Mouse (Mus musculus) myocyte (in vitro differentiated cells): Measurements from ENCODE around the gene Bcl9. TPM values are rescaled to one million over a fixed set of nuclear protein-coding genes. Genes with fewer than 3 reads are reported as not detected.

ENCODE experiments used
- H3K27me3 ChIP-seq: one replicate; pipeline ENCODE4 v1.6.1; 2011; ENCODE audit not compliant: control insufficient read depth, insufficient read depth, insufficient read length
- H3K36me3 ChIP-seq: one replicate; pipeline ENCODE4 v1.6.1; 2011; ENCODE audit not compliant: control insufficient read depth, insufficient read depth
- H3K4me2 ChIP-seq: one replicate; pipeline ENCODE4 v1.6.1; 2011; ENCODE audit warnings: low read depth, control low read depth
- H3K4me3 ChIP-seq: one replicate; pipeline ENCODE4 v1.5.1; 2011; ENCODE audit warnings: mild to moderate bottlenecking, control low read depth, moderate library complexity
- H3K79me2 ChIP-seq: one replicate; pipeline ENCODE4 v1.6.1; 2011; ENCODE audit not compliant: control insufficient read depth, insufficient read depth
- H3ac ChIP-seq: one replicate; pipeline ENCODE4 v1.6.1; 2011; ENCODE audit not compliant: control insufficient read depth, insufficient read length
- CEBPB ChIP-seq: IDR thresholded peaks from 2 replicates; pipeline ENCODE4 v1.6.1; 2011; ENCODE audit warnings: mild to moderate bottlenecking, moderate library complexity; ENCODE audit not compliant: poor library complexity, insufficient read depth, severe bottlenecking
- E2F4 ChIP-seq: IDR thresholded peaks from one replicate; pipeline ENCODE4 v1.6.1; 2011; ENCODE audit warnings: mild to moderate bottlenecking, control low read depth, moderate library complexity; ENCODE audit not compliant: insufficient read depth
- MAX ChIP-seq: IDR thresholded peaks from one replicate; pipeline ENCODE4 v1.6.1; 2011; ENCODE audit warnings: low read depth, mild to moderate bottlenecking, control low read depth
- MYOD1 ChIP-seq, 3 experiments: IDR thresholded peaks; one replicate each; pipeline ENCODE4 v1.6.1; 2011; ENCODE audit warnings: control low read depth in 2 of 3, low read depth in 2 of 3, mild to moderate bottlenecking in 2 of 3, moderate library complexity in 1 of 3; ENCODE audit not compliant: insufficient read length in 2 of 3, control insufficient read depth in 1 of 3
- MYOG ChIP-seq, 3 experiments: IDR thresholded peaks; one replicate each; pipeline ENCODE4 v1.6.1; 2011; ENCODE audit warnings: control low read depth in 2 of 3, low read depth in 2 of 3, mild to moderate bottlenecking in 2 of 3; ENCODE audit not compliant: insufficient read length in 2 of 3, control insufficient read depth in 1 of 3, insufficient read depth in 1 of 3
- POLR2A ChIP-seq: IDR thresholded peaks from one replicate; pipeline ENCODE4 v1.6.1; 2011; ENCODE audit warnings: low read depth, mild to moderate bottlenecking, control low read depth, moderate library complexity; ENCODE audit not compliant: insufficient read length
- POLR2AphosphoS2 ChIP-seq: IDR thresholded peaks from one replicate; pipeline ENCODE4 v1.6.1; 2011; ENCODE audit warnings: low read depth, control low read depth; ENCODE audit not compliant: insufficient read length
- REST ChIP-seq: IDR thresholded peaks from one replicate; pipeline ENCODE4 v1.6.1; 2011; ENCODE audit warnings: mild to moderate bottlenecking, control low read depth, moderate library complexity; ENCODE audit not compliant: insufficient read depth, insufficient read length
- SRF ChIP-seq: IDR thresholded peaks from one replicate; pipeline ENCODE4 v1.6.1; 2011; ENCODE audit warnings: low read depth; ENCODE audit not compliant: control insufficient read depth, insufficient read length
- TCF12 ChIP-seq: IDR thresholded peaks from one replicate; pipeline ENCODE4 v1.6.1; 2011; ENCODE audit warnings: mild to moderate bottlenecking, control low read depth; ENCODE audit not compliant: poor library complexity, insufficient read depth, severe bottlenecking
- TCF3 ChIP-seq: IDR thresholded peaks from one replicate; pipeline ENCODE4 v1.6.1; 2011; ENCODE audit warnings: low read depth, control low read depth; ENCODE audit not compliant: insufficient read length
- USF1 ChIP-seq: IDR thresholded peaks from one replicate; pipeline ENCODE4 v1.6.1; 2011; ENCODE audit warnings: low read depth, mild to moderate bottlenecking, control low read depth, moderate library complexity
- polyA plus RNA-seq: library from polyadenylated mRNA; unstranded; fragments of >200 nt; fragmentation: generic; extraction: Trizol; gene quantifications from one replicate; pipeline ENCODE4 v1.2.1, GENCODE M21; 2012; ENCODE audit warnings: missing spikeins

The Bcl9 gene
- polyA plus RNA-seq, 1 experiment, result 5.7 TPM

GRCm38 (mm10) chr3:97308440-97308839 is 10.7 kb upstream of the Bcl9 start:
- no peaks in the 10 kb centered on the region for H3K36me3 ChIP-seq
- no peaks in the 10 kb centered on the region for H3K79me2 ChIP-seq
- H3K4me2 ChIP-seq, result no peak overlapping the region
- H3ac ChIP-seq, result no peak overlapping the region
- no peak overlapping the region for H3K4me3 ChIP-seq
- H3K27me3 ChIP-seq, result peaks cover 5% of the 10 kb centered on the region
- TF ChIP-seq TCF3 (no peak), SRF (no peak)

GRCm38 (mm10) chr3:97305907-97306306 is 8.2 kb upstream of the Bcl9 start:
- Histone ChIP-seq H3K4me2 (no peak overlapping the region), H3K79me2 (no peaks in the 10 kb centered on the region), H3K36me3 (no peaks in the 10 kb centered on the region), H3ac (no peak overlapping the region), H3K27me3 (no peaks in the 10 kb centered on the region), H3K4me3 (no peak overlapping the region)
- no peak for TF ChIP-seq MAX
- TF ChIP-seq MYOG (IDR thresholded peaks at IDR 0.05; ENCODE audit: control insufficient read depth in 1 of 3, insufficient read depth in 1 of 3, insufficient read length in 2 of 3, low read depth in 2 of 3), result no peak
- TF ChIP-seq POLR2AphosphoS2, result no peak
- no peak for TF ChIP-seq E2F4
- TF ChIP-seq MYOD1 (IDR thresholded peaks at IDR 0.05; ENCODE audit: control insufficient read depth in 1 of 3, insufficient read length in 2 of 3, low read depth in 2 of 3), result no peak
- TF ChIP-seq REST, result no peak
- TF ChIP-seq TCF3, result no peak
- TF ChIP-seq CEBPB, result no peak
- no peak for TF ChIP-seq SRF
- no peak for TF ChIP-seq POLR2A
- TF ChIP-seq USF1, result no peak
- TF ChIP-seq TCF12, result no peak

- H3K4me3 ChIP-seq, result no peak overlapping the region
- H3K27me3 ChIP-seq, result no peaks in the 10 kb centered on the region
- H3K79me2 ChIP-seq, result no peaks in the 10 kb centered on the region
- no peaks in the 10 kb centered on the region for H3K36me3 ChIP-seq
- no peak overlapping the region for H3ac ChIP-seq
- H3K4me2 ChIP-seq, result no peak overlapping the region
- TF ChIP-seq POLR2AphosphoS2 (no peak), E2F4 (no peak), POLR2A (no peak), TCF12 (no peak), MAX (no peak), MYOD1 (IDR thresholded peaks at IDR 0.05; ENCODE audit: control insufficient read depth in 1 of 3, insufficient read length in 2 of 3, low read depth in 2 of 3) (no peak), MYOG (IDR thresholded peaks at IDR 0.05; ENCODE audit: control insufficient read depth in 1 of 3, insufficient read depth in 1 of 3, insufficient read length in 2 of 3, low read depth in 2 of 3) (no peak), TCF3 (no peak), USF1 (no peak), SRF (no peak), CEBPB (no peak), REST (no peak)
Measured at GRCm38 (mm10) chr3:97301586-97301985, 3.9 kb upstream of the Bcl9 start.

- Histone ChIP-seq H3K79me2 (no peaks in the 10 kb centered on the region), H3K36me3 (no peaks in the 10 kb centered on the region), H3K4me3 (no peak overlapping the region), H3K27me3 (no peaks in the 10 kb centered on the region), H3ac (no peak overlapping the region), H3K4me2 (no peak overlapping the region)
- TF ChIP-seq POLR2A (no peak), POLR2AphosphoS2 (no peak), CEBPB (no peak), SRF (no peak)
Measured at GRCm38 (mm10) chr3:97300370-97300769, 2.7 kb upstream of the Bcl9 start.

- Histone ChIP-seq H3K27me3 (no peaks in the 10 kb centered on the region), H3ac (no peak overlapping the region), H3K79me2 (no peaks in the 10 kb centered on the region), H3K36me3 (no peaks in the 10 kb centered on the region), H3K4me2 (no peak overlapping the region), H3K4me3 (no peak overlapping the region)
- TF ChIP-seq E2F4, result no peak
- TF ChIP-seq TCF12, result no peak
- no peak for TF ChIP-seq POLR2A
- no peak for TF ChIP-seq TCF3
- TF ChIP-seq POLR2AphosphoS2, result no peak
- TF ChIP-seq MYOD1 (IDR thresholded peaks at IDR 0.05; ENCODE audit: control insufficient read depth in 1 of 3, insufficient read length in 2 of 3, low read depth in 2 of 3), result no peak
- TF ChIP-seq CEBPB, result no peak
- no peak for TF ChIP-seq REST
- no peak for TF ChIP-seq MYOG (IDR thresholded peaks at IDR 0.05; ENCODE audit: control insufficient read depth in 1 of 3, insufficient read depth in 1 of 3, insufficient read length in 2 of 3, low read depth in 2 of 3)
- TF ChIP-seq SRF, result no peak
- no peak for TF ChIP-seq USF1
- TF ChIP-seq MAX, result no peak
Measured at GRCm38 (mm10) chr3:97299885-97300284, 2.2 kb upstream of the Bcl9 start.
